Mouse (Mus musculus) thymus, adult 2 months (tissue): ENCODE data around the gene Spock1. TPM values are rescaled to one million over a fixed set of nuclear protein-coding genes. Genes with fewer than 3 reads are reported as not detected.

Experiments
- DNase-seq: peaks from one replicate; pipeline ENCODE4 v3.0.0; 2021
- H3K27ac ChIP-seq: fragments of 200-500 bp; 2 replicates; pipeline ENCODE4 v1.5.1; 2012; ENCODE audit warnings: low read length, control low read depth; ENCODE audit not compliant: control insufficient read depth, insufficient read depth
- H3K27me3 ChIP-seq: fragments of 200-500 bp; 2 replicates; pipeline ENCODE4 v1.6.1; 2012; ENCODE audit warnings: mild to moderate bottlenecking, low read length, moderate library complexity, mixed read lengths; ENCODE audit not compliant: control insufficient read depth, insufficient read depth
- H3K36me3 ChIP-seq: fragments of 200-500 bp; 2 replicates; pipeline ENCODE4 v1.6.1; 2012; ENCODE audit warnings: mild to moderate bottlenecking, low read length, moderate library complexity; ENCODE audit not compliant: control insufficient read depth, insufficient read depth
- H3K4me1 ChIP-seq: fragments of 200-500 bp; replicated peaks from 2 replicates; pipeline ENCODE4 v1.6.1; 2012; ENCODE audit warnings: low read length; ENCODE audit not compliant: control insufficient read depth, insufficient read depth
- H3K4me3 ChIP-seq: fragments of 200-500 bp; 2 replicates; pipeline ENCODE4 v1.5.1; 2012; ENCODE audit warnings: mild to moderate bottlenecking, low read length, control low read depth, moderate library complexity; ENCODE audit not compliant: control insufficient read depth, insufficient read depth
- CTCF ChIP-seq: fragments of 200-500 bp; IDR thresholded peaks from 2 replicates; pipeline ENCODE4 v1.5.1; 2012; ENCODE audit warnings: mild to moderate bottlenecking, control low read depth, low read length, moderate library complexity, borderline replicate concordance; ENCODE audit not compliant: control insufficient read depth, poor library complexity, insufficient read depth; ENCODE audit errors: extremely low read depth
- POLR2A ChIP-seq: fragments of 200-500 bp; IDR thresholded peaks from 2 replicates; pipeline ENCODE4 v1.6.1; 2012; ENCODE audit warnings: mild to moderate bottlenecking, low read length, control low read depth, moderate library complexity; ENCODE audit not compliant: control insufficient read depth, poor library complexity, insufficient read depth; ENCODE audit errors: extremely low read depth
- WGBS: fragments of 180-500 bp; shearing (Covaris S2); methylation state at CpG from one replicate; pipeline ENCODE4 v1.1.7; 2018; 5-methylcytosine and 5-hydroxymethylcytosine counted together
- polyA plus RNA-seq: library from polyadenylated mRNA; depleted of rRNA; stranded (reverse); fragments of >200 nt; gene quantifications from 2 replicates; pipeline ENCODE4 v1.2.3, GENCODE M21; 2012

Spock1 gene
- polyA plus RNA-seq, 1 experiment = 0.93 TPM

- Histone ChIP-seq H3K4me3 (no peak overlapping the region), H3K36me3 (no peaks in the 10 kb centered on the region), H3K27me3 (no peaks in the 10 kb centered on the region), H3K27ac (no peak overlapping the region), H3K4me1 (no peaks in the 10 kb centered on the region)
- TF ChIP-seq POLR2A = no peak
- TF ChIP-seq CTCF = no peak
- 91% methylated on average over 7 of the region's 7 CpGs for WGBS
- no peak for DNase-seq
These were observed 95.5 kb downstream of the Spock1 start for GRCm38 (mm10) chr13:57812643-57813042.

DNA sequence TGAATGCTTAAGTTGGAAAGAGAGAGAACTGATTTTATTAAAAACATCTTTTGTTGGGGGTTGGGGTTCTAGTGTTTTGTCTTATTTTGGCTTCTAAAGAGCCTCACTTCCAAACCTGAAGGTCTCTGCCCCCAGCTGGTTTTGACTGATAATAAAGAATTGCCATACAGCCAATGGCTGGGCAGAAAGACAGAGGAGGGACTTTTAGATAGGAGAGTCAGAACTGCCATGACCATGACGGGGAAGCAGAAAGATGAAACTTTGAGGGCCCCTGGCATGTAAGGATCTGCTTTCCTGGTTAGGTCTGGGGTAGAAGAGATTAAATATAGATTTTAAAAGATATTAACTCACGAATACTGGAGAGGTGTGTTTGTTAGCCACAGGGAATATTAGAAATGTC lies 96.9 kb downstream of the Spock1 start:
- Histone ChIP-seq H3K27me3 (no peaks in the 10 kb centered on the region), H3K36me3 (no peaks in the 10 kb centered on the region), H3K4me1 (no peaks in the 10 kb centered on the region), H3K27ac (no peak overlapping the region), H3K4me3 (no peak overlapping the region)
- 82% methylated on average over 2 of the region's 2 CpGs for WGBS
- TF ChIP-seq POLR2A (no peak), CTCF (no peak)
- DNase-seq = no peak

GRCm38 (mm10) chr13:57810816-57811215 lies 97.3 kb downstream of the Spock1 start:
- no peak overlapping the region for H3K27ac ChIP-seq
- WGBS = 59% methylated on average over 2 of the region's 2 CpGs
- H3K36me3 ChIP-seq = no peaks in the 10 kb centered on the region
- H3K4me1 ChIP-seq = no peaks in the 10 kb centered on the region
- no peaks in the 10 kb centered on the region for H3K27me3 ChIP-seq
- DNase-seq = no peak
- H3K4me3 ChIP-seq = no peak overlapping the region
- no peak for TF ChIP-seq POLR2A
- no peak for TF ChIP-seq CTCF

- Histone ChIP-seq H3K27ac (no peak overlapping the region), H3K27me3 (no peaks in the 10 kb centered on the region), H3K4me1 (no peaks in the 10 kb centered on the region), H3K4me3 (no peak overlapping the region), H3K36me3 (no peaks in the 10 kb centered on the region)
- DNase-seq = no peak
- TF ChIP-seq CTCF = no peak
- TF ChIP-seq POLR2A = no peak
- 90% methylated on average over 5 of the region's 5 CpGs for WGBS
These were observed 98.0 kb downstream of the Spock1 start for GRCm38 (mm10) chr13:57810083-57810482.

- no peaks in the 10 kb centered on the region for H3K36me3 ChIP-seq
- H3K4me3 ChIP-seq = no peak overlapping the region
- H3K4me1 ChIP-seq = no peaks in the 10 kb centered on the region
- H3K27me3 ChIP-seq = no peaks in the 10 kb centered on the region
- TF ChIP-seq POLR2A (no peak), CTCF (no peak)
- no peak for DNase-seq
- no peak overlapping the region for H3K27ac ChIP-seq
- 86% methylated on average over 11 of the region's 11 CpGs for WGBS
These were observed 98.5 kb downstream of the Spock1 start for GRCm38 (mm10) chr13:57809603-57810002.

DNA sequence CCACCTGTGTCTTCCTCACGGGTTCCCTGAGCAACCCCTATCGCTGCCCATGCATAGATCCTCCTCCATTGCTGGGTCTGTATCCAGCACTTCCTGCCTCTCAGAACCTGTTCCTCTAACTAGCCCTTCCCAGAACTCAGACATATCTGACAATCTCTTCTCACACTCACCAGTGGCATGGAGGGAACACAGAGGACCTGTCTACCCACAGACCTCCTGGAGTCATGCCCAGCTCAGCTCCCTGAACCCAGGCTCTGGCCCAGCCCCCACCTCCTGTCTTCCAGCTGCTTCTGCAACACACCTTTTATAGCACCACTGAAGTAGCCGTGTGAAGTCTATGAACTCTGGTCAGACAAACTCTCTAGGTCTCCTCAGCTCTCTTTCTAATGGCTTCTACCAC lies 101.3 kb downstream of the Spock1 start:
- Histone ChIP-seq H3K27ac (no peak overlapping the region), H3K4me3 (no peak overlapping the region), H3K36me3 (no peaks in the 10 kb centered on the region), H3K27me3 (no peaks in the 10 kb centered on the region), H3K4me1 (no peaks in the 10 kb centered on the region)
- 82% methylated on average over 3 of the region's 3 CpGs for WGBS
- no peak for TF ChIP-seq POLR2A
- no peak for TF ChIP-seq CTCF
- no peak for DNase-seq

- DNase-seq = no peak
- no peak overlapping the region for H3K4me3 ChIP-seq
- no peaks in the 10 kb centered on the region for H3K4me1 ChIP-seq
- H3K36me3 ChIP-seq = no peaks in the 10 kb centered on the region
- no peaks in the 10 kb centered on the region for H3K27me3 ChIP-seq
- no peak overlapping the region for H3K27ac ChIP-seq
- TF ChIP-seq CTCF = no peak
- WGBS = 88% methylated on average over 6 of the region's 6 CpGs
These were observed 101.8 kb downstream of the Spock1 start for GRCm38 (mm10) chr13:57806301-57806700.
